Mouse (Mus musculus): ENCODE measurements at regions not wholly inside any gene's neighbourhood (a gene's known extent, or its start where the extent isn't known, plus 50 kb on each side); places are given as distances from the start of the nearest gene placed in this dataset.

GRCm38 (mm10) chr11:48442534-48443254 lies 357.4 kb upstream of the Rack1 start:
- no peak overlapping the region for H3K4me3 ChIP-seq (replicated peaks; ENCODE audit: extremely low read depth, low read depth, low read length)
- TF ChIP-seq POLR2A (IDR thresholded peaks at IDR 0.05; ENCODE audit: borderline replicate concordance, extremely low read depth, low read depth, low read length): no peak
- no peak for TF ChIP-seq CTCF (IDR thresholded peaks at IDR 0.05; ENCODE audit: insufficient read depth, low read length)
- 51% methylated on average over 5 of the region's 5 CpGs for WGBS
- DNase-seq: no peak
- no peaks in the 10 kb centered on the region for H3K4me1 ChIP-seq (ENCODE audit: control insufficient read depth, insufficient read depth, low read length)

- H3K4me1 ChIP-seq (ENCODE audit: control insufficient read depth, insufficient read depth, low read length): no peaks in the 10 kb centered on the region
- DNase-seq: no peak
- 88% methylated on average over 3 of the region's 3 CpGs for WGBS
- H3K4me3 ChIP-seq (replicated peaks; ENCODE audit: extremely low read depth, low read depth, low read length): no peak overlapping the region
- TF ChIP-seq CTCF (IDR thresholded peaks at IDR 0.05; ENCODE audit: insufficient read depth, low read length): no peak
- TF ChIP-seq POLR2A (IDR thresholded peaks at IDR 0.05; ENCODE audit: borderline replicate concordance, extremely low read depth, low read depth, low read length): no peak
Observed at GRCm38 (mm10) chr11:48436712-48437111, 363.4 kb upstream of the Rack1 start.

- TF ChIP-seq POLR2A (IDR thresholded peaks at IDR 0.05; ENCODE audit: borderline replicate concordance, extremely low read depth, low read depth, low read length) (no peak), CTCF (IDR thresholded peaks at IDR 0.05; ENCODE audit: insufficient read depth, low read length) (no peak)
- DNase-seq: no peak
- Histone ChIP-seq H3K4me1 (ENCODE audit: control insufficient read depth, insufficient read depth, low read length) (peaks cover 3% of the 10 kb centered on the region), H3K4me3 (replicated peaks; ENCODE audit: extremely low read depth, low read depth, low read length) (no peak overlapping the region)
Observed at GRCm38 (mm10) chr11:48431316-48431715, 368.8 kb upstream of the Rack1 start.

- no peak for DNase-seq
- no peak for TF ChIP-seq CTCF (IDR thresholded peaks at IDR 0.05; ENCODE audit: insufficient read depth, low read length)
- TF ChIP-seq POLR2A (IDR thresholded peaks at IDR 0.05; ENCODE audit: borderline replicate concordance, extremely low read depth, low read depth, low read length): no peak
- Histone ChIP-seq H3K4me1 (ENCODE audit: control insufficient read depth, insufficient read depth, low read length) (peaks cover 3% of the 10 kb centered on the region), H3K4me3 (replicated peaks; ENCODE audit: extremely low read depth, low read depth, low read length) (no peak overlapping the region)
- 47% methylated on average over 2 of the region's 2 CpGs for WGBS
Observed at GRCm38 (mm10) chr11:48427423-48427822, 372.7 kb upstream of the Rack1 start.

- no peak for DNase-seq
- TF ChIP-seq CTCF (IDR thresholded peaks at IDR 0.05; ENCODE audit: insufficient read depth, low read length) (no peak), POLR2A (IDR thresholded peaks at IDR 0.05; ENCODE audit: borderline replicate concordance, extremely low read depth, low read depth, low read length) (no peak)
- Histone ChIP-seq H3K4me3 (replicated peaks; ENCODE audit: extremely low read depth, low read depth, low read length) (no peak overlapping the region), H3K4me1 (ENCODE audit: control insufficient read depth, insufficient read depth, low read length) (peaks cover 3% of the 10 kb centered on the region)
- 75% methylated on average over 1 of the region's 1 CpGs for WGBS
Observed at GRCm38 (mm10) chr11:48426446-48426845, 373.7 kb upstream of the Rack1 start.

GRCm38 (mm10) chr11:48418066-48418756 lies 381.9 kb upstream of the Rack1 start:
- 81% methylated on average over 6 of the region's 6 CpGs for WGBS
- no peak for DNase-seq
- Histone ChIP-seq H3K4me3 (replicated peaks; ENCODE audit: extremely low read depth, low read depth, low read length) (no peak overlapping the region), H3K4me1 (ENCODE audit: control insufficient read depth, insufficient read depth, low read length) (no peaks in the 10 kb centered on the region)
- no peak for TF ChIP-seq POLR2A (IDR thresholded peaks at IDR 0.05; ENCODE audit: borderline replicate concordance, extremely low read depth, low read depth, low read length)
- no peak for TF ChIP-seq CTCF (IDR thresholded peaks at IDR 0.05; ENCODE audit: insufficient read depth, low read length)

GRCm38 (mm10) chr11:48417615-48418014 lies 382.5 kb upstream of the Rack1 start:
- no peak for TF ChIP-seq POLR2A (IDR thresholded peaks at IDR 0.05; ENCODE audit: borderline replicate concordance, extremely low read depth, low read depth, low read length)
- TF ChIP-seq CTCF (IDR thresholded peaks at IDR 0.05; ENCODE audit: insufficient read depth, low read length): no peak
- WGBS: 81% methylated on average over 2 of the region's 2 CpGs
- Histone ChIP-seq H3K4me1 (ENCODE audit: control insufficient read depth, insufficient read depth, low read length) (no peaks in the 10 kb centered on the region), H3K4me3 (replicated peaks; ENCODE audit: extremely low read depth, low read depth, low read length) (no peak overlapping the region)
- no peak for DNase-seq

- WGBS: 55% methylated on average over 2 of the region's 2 CpGs
- no peak for TF ChIP-seq CTCF (IDR thresholded peaks at IDR 0.05; ENCODE audit: insufficient read depth, low read length)
- no peak for TF ChIP-seq POLR2A (IDR thresholded peaks at IDR 0.05; ENCODE audit: borderline replicate concordance, extremely low read depth, low read depth, low read length)
- DNase-seq: no peak
- no peaks in the 10 kb centered on the region for H3K4me1 ChIP-seq (ENCODE audit: control insufficient read depth, insufficient read depth, low read length)
- no peak overlapping the region for H3K4me3 ChIP-seq (replicated peaks; ENCODE audit: extremely low read depth, low read depth, low read length)
Observed at GRCm38 (mm10) chr11:48398032-48398431, 402.1 kb upstream of the Rack1 start.

- TF ChIP-seq CTCF (IDR thresholded peaks at IDR 0.05; ENCODE audit: insufficient read depth, low read length) (no peak), POLR2A (IDR thresholded peaks at IDR 0.05; ENCODE audit: borderline replicate concordance, extremely low read depth, low read depth, low read length) (no peak)
- WGBS: 72% methylated on average over 4 of the region's 4 CpGs
- DNase-seq: no peak
Observed at GRCm38 (mm10) chr11:48381489-48381888, 392.7 kb upstream of the Sgcd start.

GRCm38 (mm10) chr11:48378044-48378443 lies 389.3 kb upstream of the Sgcd start:
- H3K4me1 ChIP-seq (ENCODE audit: control insufficient read depth, insufficient read depth, low read length): no peaks in the 10 kb centered on the region
- TF ChIP-seq CTCF (IDR thresholded peaks at IDR 0.05; ENCODE audit: insufficient read depth, low read length) (no peak), POLR2A (IDR thresholded peaks at IDR 0.05; ENCODE audit: borderline replicate concordance, extremely low read depth, low read depth, low read length) (no peak)
- WGBS: 66% methylated on average over 4 of the region's 4 CpGs
- H3K4me3 ChIP-seq (replicated peaks; ENCODE audit: extremely low read depth, low read depth, low read length): no peak overlapping the region
- DNase-seq: no peak

More at GRCm38 (mm10) chr11:48381489-48381888, 392.7 kb upstream of the Sgcd start:
- Histone ChIP-seq H3K4me1 (ENCODE audit: control insufficient read depth, insufficient read depth, low read length) (no peaks in the 10 kb centered on the region), H3K4me3 (replicated peaks; ENCODE audit: extremely low read depth, low read depth, low read length) (no peak overlapping the region)
